Mouse (Mus musculus): Measurements from ENCODE around the gene Rabgap1l. TPM values are rescaled to one million over a fixed set of nuclear protein-coding genes. Genes with fewer than 3 reads are reported as not detected.

Gene Rabgap1l
- polyA plus RNA-seq, 1 experiment: 29.9 TPM

GRCm38 (mm10) chr1:160789876-160790275 lies 3.1 kb downstream of the Rabgap1l start:
- no peaks in the 10 kb centered on the region for H3K4me1 ChIP-seq (ENCODE audit: control insufficient read depth, insufficient read depth, low read length)
- TF ChIP-seq POLR2A (IDR thresholded peaks at IDR 0.05; ENCODE audit: borderline replicate concordance, low read depth, low read length): no peak

GRCm38 (mm10) chr1:160787926-160788325 lies 5.1 kb downstream of the Rabgap1l start:
- H3K4me1 ChIP-seq (ENCODE audit: control insufficient read depth, insufficient read depth, low read length): no peaks in the 10 kb centered on the region

More at GRCm38 (mm10) chr1:160789876-160790275, 3.1 kb downstream of the Rabgap1l start:
- Histone ChIP-seq H3K4me3 (ENCODE audit: insufficient read depth, low read length) (no peak overlapping the region), H3K27ac (ENCODE audit: insufficient read depth, low read depth, low read length) (no peak overlapping the region)

GRCm38 (mm10) chr1:160787164-160787563 lies 5.8 kb downstream of the Rabgap1l start:
- no peak overlapping the region for H3K27ac ChIP-seq (ENCODE audit: insufficient read depth, low read depth, low read length)

More at GRCm38 (mm10) chr1:160787926-160788325, 5.1 kb downstream of the Rabgap1l start:
- TF ChIP-seq CTCF (IDR thresholded peaks at IDR 0.05; ENCODE audit: low read depth, low read length) (no peak), POLR2A (IDR thresholded peaks at IDR 0.05; ENCODE audit: borderline replicate concordance, low read depth, low read length) (no peak)
- no peak overlapping the region for H3K4me3 ChIP-seq (ENCODE audit: insufficient read depth, low read length)
- H3K27ac ChIP-seq (ENCODE audit: insufficient read depth, low read depth, low read length): no peak overlapping the region

GRCm38 (mm10) chr1:160786571-160786970 lies 6.4 kb downstream of the Rabgap1l start:
- Histone ChIP-seq H3K4me3 (ENCODE audit: insufficient read depth, low read length) (no peak overlapping the region), H3K27ac (ENCODE audit: insufficient read depth, low read depth, low read length) (no peak overlapping the region), H3K4me1 (ENCODE audit: control insufficient read depth, insufficient read depth, low read length) (no peaks in the 10 kb centered on the region)
- no peak for TF ChIP-seq POLR2A (IDR thresholded peaks at IDR 0.05; ENCODE audit: borderline replicate concordance, low read depth, low read length)
- TF ChIP-seq CTCF (IDR thresholded peaks at IDR 0.05; ENCODE audit: low read depth, low read length): no peak

More at GRCm38 (mm10) chr1:160787164-160787563, 5.8 kb downstream of the Rabgap1l start:
- Histone ChIP-seq H3K4me3 (ENCODE audit: insufficient read depth, low read length) (no peak overlapping the region), H3K4me1 (ENCODE audit: control insufficient read depth, insufficient read depth, low read length) (no peaks in the 10 kb centered on the region)
- TF ChIP-seq POLR2A (IDR thresholded peaks at IDR 0.05; ENCODE audit: borderline replicate concordance, low read depth, low read length) (no peak), CTCF (IDR thresholded peaks at IDR 0.05; ENCODE audit: low read depth, low read length) (no peak)

GRCm38 (mm10) chr1:160785681-160786225 lies 7.3 kb downstream of the Rabgap1l start:
- Histone ChIP-seq H3K4me1 (ENCODE audit: control insufficient read depth, insufficient read depth, low read length) (no peaks in the 10 kb centered on the region), H3K27ac (ENCODE audit: insufficient read depth, low read depth, low read length) (no peak overlapping the region), H3K4me3 (ENCODE audit: insufficient read depth, low read length) (no peak overlapping the region)
- TF ChIP-seq CTCF (IDR thresholded peaks at IDR 0.05; ENCODE audit: low read depth, low read length) (no peak), POLR2A (IDR thresholded peaks at IDR 0.05; ENCODE audit: borderline replicate concordance, low read depth, low read length) (no peak)

GRCm38 (mm10) chr1:160784122-160784521 lies 8.9 kb downstream of the Rabgap1l start:
- Histone ChIP-seq H3K4me3 (ENCODE audit: insufficient read depth, low read length) (no peak overlapping the region), H3K27ac (ENCODE audit: insufficient read depth, low read depth, low read length) (no peak overlapping the region), H3K4me1 (ENCODE audit: control insufficient read depth, insufficient read depth, low read length) (no peaks in the 10 kb centered on the region)
- TF ChIP-seq POLR2A (IDR thresholded peaks at IDR 0.05; ENCODE audit: borderline replicate concordance, low read depth, low read length): no peak
- no peak for TF ChIP-seq CTCF (IDR thresholded peaks at IDR 0.05; ENCODE audit: low read depth, low read length)

GRCm38 (mm10) chr1:160774166-160774565 lies 18.8 kb downstream of the Rabgap1l start:
- H3K4me3 ChIP-seq (ENCODE audit: insufficient read depth, low read length): no peak overlapping the region
- TF ChIP-seq POLR2A (IDR thresholded peaks at IDR 0.05; ENCODE audit: borderline replicate concordance, low read depth, low read length) (no peak), CTCF (IDR thresholded peaks at IDR 0.05; ENCODE audit: low read depth, low read length) (no peak)
- no peaks in the 10 kb centered on the region for H3K4me1 ChIP-seq (ENCODE audit: control insufficient read depth, insufficient read depth, low read length)
- no peak overlapping the region for H3K27ac ChIP-seq (ENCODE audit: insufficient read depth, low read depth, low read length)

- H3K4me1 ChIP-seq (ENCODE audit: control insufficient read depth, insufficient read depth, low read length): no peaks in the 10 kb centered on the region
These were observed 27.4 kb downstream of the Rabgap1l start for GRCm38 (mm10) chr1:160765565-160765964.

GRCm38 (mm10) chr1:160758243-160758642 lies 34.8 kb downstream of the Rabgap1l start:
- TF ChIP-seq POLR2A (IDR thresholded peaks at IDR 0.05; ENCODE audit: borderline replicate concordance, low read depth, low read length): no peak
- peak; percentile 68 for TF ChIP-seq CTCF (IDR thresholded peaks at IDR 0.05; ENCODE audit: low read depth, low read length)
- Histone ChIP-seq H3K27ac (ENCODE audit: insufficient read depth, low read depth, low read length) (no peak overlapping the region), H3K4me1 (ENCODE audit: control insufficient read depth, insufficient read depth, low read length) (no peaks in the 10 kb centered on the region), H3K4me3 (ENCODE audit: insufficient read depth, low read length) (no peak overlapping the region)

More at GRCm38 (mm10) chr1:160765565-160765964, 27.4 kb downstream of the Rabgap1l start:
- TF ChIP-seq POLR2A (IDR thresholded peaks at IDR 0.05; ENCODE audit: borderline replicate concordance, low read depth, low read length): no peak
- no peak for TF ChIP-seq CTCF (IDR thresholded peaks at IDR 0.05; ENCODE audit: low read depth, low read length)
- Histone ChIP-seq H3K27ac (ENCODE audit: insufficient read depth, low read depth, low read length) (no peak overlapping the region), H3K4me3 (ENCODE audit: insufficient read depth, low read length) (no peak overlapping the region)

- no peak for TF ChIP-seq POLR2A (IDR thresholded peaks at IDR 0.05; ENCODE audit: borderline replicate concordance, low read depth, low read length)
- no peak overlapping the region for H3K27ac ChIP-seq (ENCODE audit: insufficient read depth, low read depth, low read length)
These were observed 37.7 kb downstream of the Rabgap1l start for GRCm38 (mm10) chr1:160755359-160755758.

More at GRCm38 (mm10) chr1:160755359-160755758, 37.7 kb downstream of the Rabgap1l start:
- no peak overlapping the region for H3K4me3 ChIP-seq (ENCODE audit: insufficient read depth, low read length)
- no peaks in the 10 kb centered on the region for H3K4me1 ChIP-seq (ENCODE audit: control insufficient read depth, insufficient read depth, low read length)
